Mouse (Mus musculus): ENCODE data around the gene Ube3b.

Gene Ube3b

DNA sequence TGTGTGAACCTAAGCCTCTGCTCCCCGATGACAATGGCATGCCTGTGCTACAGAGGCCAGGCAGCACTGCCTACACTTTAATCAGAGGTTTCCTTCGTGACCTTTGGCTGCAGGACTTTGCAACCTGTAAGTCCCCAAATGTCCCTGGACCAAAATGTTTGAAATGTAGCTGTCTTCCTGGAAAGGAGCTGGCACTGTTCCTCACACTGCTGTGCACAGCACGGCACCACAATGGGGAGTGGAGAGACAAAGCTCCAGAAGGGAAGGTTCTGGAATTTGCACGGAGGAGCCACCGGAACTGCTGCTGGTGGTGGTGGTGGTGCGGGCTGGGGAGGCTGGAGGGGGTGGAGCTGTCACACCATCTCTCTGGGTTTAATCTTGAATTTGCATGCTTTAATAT is 46.3 kb downstream of the Ube3b start:
- DNase-seq (ENCODE audit: low spot score) = no peak

DNA sequence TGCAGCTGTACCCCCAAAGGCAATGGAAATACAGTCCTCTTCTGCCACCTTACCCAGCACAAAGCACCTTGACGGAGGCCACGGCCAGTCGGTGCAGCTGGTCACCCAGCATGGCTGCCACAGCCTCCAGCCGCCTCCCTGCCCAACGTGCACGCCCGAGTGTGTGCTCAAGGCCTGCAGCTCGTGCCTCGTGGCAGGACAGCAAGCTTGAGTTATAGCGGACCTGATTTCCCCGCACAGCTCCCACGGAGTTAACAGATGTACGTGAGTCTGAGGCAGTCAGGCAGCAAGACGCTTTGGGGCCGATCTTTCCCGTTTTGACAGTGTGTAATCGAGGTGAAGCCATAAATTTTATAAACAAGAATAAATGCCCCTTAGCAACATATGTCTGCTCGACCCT is 48.2 kb downstream of the Ube3b start:
- no peak for DNase-seq (ENCODE audit: low spot score)

DNA sequence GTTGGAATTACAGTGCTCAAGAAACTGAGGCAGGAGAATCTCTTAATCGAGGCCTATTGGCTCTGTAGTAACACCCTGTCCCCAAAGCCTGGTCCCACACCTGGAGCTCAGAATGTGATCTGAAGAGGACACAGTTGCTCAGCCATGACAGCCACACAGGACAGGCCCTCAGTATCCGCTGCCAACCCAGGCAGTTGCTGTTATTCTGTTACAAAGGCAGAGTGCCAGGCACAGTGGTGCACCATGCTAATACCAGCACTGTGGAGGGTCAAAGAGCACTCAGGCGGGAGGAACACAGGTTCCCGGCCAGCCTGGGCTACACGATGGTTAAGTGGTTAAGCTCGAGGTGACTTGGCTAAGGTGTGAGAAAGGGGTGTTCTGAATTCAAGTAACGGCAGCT is 49.4 kb downstream of the Ube3b start:
- DNase-seq (ENCODE audit: low spot score) = no peak

DNA sequence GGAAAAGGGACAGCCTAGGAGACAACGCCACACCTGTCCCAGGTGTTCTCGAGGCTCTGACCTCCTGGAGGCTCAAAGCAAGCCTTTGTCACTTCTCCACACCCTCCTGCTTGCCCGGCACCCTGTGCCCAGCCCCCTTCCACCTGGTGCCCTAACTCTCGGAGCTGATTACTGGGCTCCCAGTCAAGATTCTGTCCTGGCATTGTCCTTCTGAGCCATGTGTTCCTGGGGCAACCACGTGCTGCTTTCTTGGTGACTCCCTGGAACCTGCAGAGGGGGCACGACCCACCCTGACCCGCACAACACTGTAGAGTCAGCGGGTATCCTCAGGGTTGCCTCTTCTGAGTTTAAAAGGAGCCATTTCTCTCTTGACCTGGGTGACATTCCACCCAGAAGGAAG is 54.0 kb downstream of the Ube3b start:
- DNase-seq (ENCODE audit: low spot score) = no peak

DNA sequence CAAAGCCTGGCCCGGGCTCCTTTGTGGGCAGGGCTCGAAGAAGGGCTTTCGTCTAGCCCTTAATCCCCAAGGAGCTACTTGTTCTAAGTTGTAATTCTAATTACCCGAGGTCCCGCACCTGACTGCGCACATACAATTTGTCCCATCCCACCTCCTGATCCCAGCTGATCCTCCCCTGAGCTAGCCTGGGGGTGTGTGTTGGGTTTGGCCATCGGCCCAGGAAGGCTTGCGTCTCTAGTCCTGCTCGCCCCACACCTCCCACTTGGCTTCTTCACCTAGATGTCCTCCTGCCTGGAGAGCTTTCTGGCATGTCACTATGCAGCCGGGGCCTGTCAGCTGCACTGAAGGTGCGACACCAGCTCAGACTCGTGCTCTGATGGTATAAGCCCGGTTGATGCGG is 55.2 kb downstream of the Ube3b start:
- DNase-seq (ENCODE audit: low spot score) = no peak

DNA sequence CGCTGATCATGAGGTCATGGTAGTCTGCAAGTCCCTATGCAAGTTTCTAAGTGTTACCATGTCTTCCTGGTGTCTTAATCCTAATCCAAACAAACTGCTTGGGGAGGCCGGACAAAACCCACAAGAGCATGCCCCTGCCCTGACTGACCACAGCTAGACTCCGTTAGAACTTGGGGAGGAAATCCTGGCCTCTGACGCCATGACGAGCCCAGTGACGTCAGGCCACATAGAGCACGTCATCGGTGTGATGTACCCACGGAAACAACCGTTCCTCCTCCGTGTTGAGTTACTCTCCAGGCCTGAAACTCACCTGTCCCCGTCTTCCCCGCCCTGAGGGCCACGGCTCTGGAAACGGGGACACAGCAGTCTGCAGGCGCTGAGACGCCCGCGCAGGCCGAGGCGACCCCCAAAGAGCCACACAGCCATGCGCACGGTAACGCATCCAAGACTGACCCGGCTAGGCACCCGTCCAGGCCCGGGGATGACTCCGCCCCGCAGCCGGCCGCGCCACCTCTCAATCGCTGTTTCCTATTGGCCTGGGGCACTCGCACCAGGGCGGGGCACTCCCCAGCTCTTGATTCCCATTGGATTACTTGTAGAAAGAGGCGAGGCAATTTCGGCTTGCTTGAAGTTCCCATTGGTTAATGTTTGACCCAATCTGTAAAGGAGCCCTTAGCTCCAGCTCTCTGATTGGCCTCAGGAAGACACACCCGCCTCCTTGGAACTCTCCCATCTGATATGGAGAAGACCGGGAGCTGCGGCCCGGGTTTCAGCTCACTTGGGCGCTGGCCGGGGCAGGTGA is 63.4 kb downstream of the Ube3b start, which contains the start of the genes Mmab and Mvk:
Mmab (minus strand) TSS at position 495 of the 802 bp plus-strand sequence.
Mvk (plus strand) TSS at position 704 of the 802 bp plus-strand sequence.
- DNase-seq (ENCODE audit: low spot score) = peak; percentile 98

DNA sequence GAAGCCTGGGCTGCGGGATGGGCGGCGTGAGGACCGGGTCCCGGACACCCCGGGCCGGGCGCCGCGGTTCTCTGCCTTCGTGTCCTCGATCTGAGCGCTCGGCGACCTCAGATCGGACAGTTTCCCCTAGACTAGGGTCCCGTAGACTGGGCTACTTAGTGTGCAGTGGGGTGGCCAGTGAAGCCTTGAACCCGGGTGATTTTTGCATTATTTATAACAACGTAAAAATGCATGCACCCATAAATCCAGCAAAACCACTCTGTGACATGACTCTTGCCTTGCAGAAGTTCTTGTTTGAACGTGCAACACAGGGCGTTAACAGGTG is 63.9 kb downstream of the Ube3b start:
- DNase-seq (ENCODE audit: low spot score) = no peak

DNA sequence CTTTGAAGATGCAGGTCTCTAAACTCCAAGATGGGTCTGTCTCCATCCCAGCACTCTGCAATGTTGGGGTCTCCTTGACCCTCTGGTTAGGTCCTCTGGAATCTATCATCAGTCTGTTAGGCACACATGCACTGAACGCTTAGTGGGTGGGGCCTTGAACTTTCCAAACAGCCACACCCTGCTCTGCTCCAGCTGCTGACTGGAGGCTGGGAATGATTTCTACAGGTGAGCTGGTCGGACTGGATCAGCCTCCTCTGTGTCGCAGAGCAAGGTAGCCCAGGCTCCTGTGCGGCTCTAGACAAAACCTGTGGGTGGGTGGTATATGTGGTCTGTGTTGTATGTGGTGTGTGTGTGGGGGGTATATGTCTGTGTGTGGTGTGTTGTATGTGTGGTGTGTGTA is 68.6 kb downstream of the Ube3b start:
- DNase-seq (ENCODE audit: low spot score) = no peak

DNA sequence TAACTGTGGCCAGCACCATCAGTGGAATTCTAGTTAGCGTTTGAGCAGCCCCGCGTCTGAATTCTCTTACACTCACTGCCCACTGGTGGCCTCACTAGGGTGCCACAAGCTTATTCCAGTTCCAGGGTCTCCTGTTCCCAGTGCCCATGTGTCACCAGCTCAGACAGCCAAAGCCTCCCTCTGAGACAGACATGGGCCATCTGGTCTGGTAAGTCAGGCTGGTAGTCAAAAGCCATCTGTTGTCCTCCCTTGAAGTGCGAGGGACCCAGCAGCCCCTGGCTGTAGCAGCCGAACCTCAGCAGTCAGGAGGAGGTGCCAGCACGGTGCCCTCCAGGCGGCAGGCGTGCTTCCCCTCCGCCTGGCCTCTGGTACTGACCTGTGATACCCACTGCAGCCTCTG is 75.9 kb downstream of the Ube3b start:
- DNase-seq (ENCODE audit: low spot score) = no peak

DNA sequence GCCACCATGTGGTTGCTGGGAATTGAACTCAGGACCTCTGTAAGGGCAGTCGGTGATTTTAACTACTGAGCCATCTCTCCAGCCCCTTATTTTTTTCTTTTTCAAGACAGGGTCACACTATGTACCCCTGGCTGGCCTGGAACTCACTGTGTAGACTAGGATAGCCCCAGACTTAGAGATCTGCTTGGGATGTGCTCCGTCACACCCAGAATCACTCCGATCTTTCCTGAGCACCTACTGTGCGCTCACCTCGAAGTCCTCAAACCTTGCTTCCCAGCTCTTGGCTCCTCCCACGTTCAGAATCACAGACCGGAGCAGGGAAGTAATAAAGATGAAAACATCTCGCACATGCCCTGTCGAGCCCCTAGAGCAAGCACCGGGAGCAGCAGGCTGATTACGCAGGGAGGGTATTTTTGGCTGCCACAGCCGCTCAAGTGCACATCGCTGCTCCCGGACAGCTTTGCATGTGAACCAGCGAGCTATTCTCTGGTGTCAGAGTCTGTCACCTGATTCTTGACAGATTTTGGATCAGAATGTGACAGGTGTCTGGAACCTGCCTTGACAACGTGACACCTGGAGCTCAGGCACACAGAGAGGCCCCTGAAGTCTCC is 76.7 kb downstream of the Ube3b start:
- no peak for DNase-seq (ENCODE audit: low spot score)

DNA sequence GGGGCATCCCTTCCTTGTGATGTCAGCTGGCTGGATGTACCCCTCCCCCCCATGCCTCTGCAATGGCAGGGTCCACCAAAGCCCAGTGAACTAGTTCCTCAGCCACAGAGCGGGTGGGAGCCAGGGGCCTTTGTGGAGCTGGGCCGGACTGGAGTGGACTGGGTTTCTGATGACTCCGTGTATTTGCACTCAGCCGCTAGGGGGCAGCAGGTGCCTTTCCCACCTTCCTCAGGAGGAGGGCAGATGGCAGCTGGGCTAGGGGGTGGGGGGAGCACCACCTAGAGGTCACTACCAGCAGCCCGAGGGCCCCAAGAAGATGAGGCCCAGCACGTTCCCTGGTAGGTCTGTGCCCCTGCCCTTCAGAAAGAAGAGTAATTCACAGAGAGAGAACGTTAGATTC is 80.8 kb downstream of the Ube3b start:
- DNase-seq (ENCODE audit: low spot score) = peak; percentile 77

DNA sequence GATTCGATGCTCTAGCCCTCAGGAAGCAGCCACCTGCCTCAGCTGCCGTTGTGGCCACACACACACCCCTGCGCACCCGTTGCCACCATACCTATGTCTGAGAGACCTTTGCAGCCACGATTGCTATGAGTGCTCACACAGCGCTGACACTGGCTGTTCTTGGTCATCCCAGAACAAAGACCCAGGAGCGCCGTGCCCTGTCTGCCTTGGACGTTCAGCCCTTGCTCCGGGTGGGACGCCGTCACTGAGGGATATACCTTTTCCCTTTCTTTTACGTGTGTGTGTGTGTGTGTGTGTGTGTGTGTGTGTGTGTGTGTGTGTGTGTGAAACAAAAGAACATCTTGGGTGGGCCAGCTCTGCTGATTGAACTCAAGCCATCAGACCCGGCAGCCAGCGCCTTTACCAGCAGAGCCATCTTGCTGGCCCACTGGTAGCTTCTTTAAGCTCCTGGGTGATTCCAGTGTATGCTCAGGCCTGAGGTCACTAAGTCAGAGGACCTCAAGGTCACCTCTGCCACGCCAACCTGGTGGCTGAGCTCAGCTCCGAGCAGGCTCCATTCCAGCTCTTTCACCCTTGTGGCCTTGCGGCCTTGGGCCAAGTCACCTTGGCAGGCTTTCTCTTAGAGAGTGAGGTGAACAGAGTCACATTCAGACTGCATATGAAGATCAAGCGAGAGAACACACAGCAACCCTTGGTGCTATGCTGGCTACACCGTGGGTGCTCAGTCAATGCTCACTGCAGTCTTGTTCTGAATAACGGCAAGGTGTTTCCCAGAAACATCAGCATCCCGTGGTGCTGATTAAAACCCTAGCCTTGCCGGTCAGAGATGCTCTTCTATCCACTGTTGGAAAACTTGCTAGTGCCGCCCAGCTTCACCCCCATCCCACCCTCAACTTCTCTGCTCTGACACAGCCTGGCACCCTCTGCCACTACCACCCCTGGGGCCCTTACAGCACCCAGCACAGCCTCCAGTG is 81.9 kb downstream of the Ube3b start:
- DNase-seq (ENCODE audit: low spot score) = no peak

DNA sequence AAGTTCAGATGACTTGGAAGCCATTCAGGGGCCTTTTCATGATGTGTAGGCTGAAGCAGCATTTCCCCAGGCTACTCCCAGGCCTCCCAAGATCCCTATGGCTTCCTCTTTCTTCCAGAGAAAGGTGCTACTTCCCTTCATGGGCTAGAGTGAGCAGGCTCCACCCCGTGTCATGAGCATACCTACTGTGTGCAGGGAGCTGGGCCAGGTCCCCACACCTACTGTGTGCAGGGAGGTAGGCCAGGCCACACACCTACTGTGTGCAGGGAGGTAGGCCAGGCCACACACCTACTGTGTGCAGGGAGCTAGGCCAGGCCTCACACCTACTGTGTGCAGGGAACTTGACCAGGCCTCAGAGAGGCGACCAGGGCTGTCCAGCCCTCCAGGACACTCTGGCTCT is 84.2 kb downstream of the Ube3b start:
- DNase-seq (ENCODE audit: low spot score) = no peak

DNA sequence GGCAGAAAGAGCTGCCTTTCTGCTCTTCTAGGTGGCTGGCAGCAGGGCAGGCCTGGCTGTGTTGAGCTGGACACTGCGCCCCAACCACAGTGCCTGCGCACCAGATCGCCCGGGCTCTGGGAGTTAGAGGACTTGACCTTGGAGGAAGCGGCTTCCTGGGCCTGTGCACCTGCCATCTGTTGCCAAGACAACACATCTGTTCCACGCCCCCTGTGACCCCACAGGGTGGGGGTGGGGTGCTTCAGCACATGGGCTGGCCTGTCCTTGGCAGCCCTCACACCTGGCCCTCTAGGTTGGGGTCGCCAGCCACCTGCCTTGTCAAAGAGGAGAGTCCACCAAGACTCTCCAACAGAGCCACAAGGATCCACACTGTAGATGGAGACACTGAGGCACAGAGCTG is 85.2 kb downstream of the Ube3b start:
- DNase-seq (ENCODE audit: low spot score) = no peak

DNA sequence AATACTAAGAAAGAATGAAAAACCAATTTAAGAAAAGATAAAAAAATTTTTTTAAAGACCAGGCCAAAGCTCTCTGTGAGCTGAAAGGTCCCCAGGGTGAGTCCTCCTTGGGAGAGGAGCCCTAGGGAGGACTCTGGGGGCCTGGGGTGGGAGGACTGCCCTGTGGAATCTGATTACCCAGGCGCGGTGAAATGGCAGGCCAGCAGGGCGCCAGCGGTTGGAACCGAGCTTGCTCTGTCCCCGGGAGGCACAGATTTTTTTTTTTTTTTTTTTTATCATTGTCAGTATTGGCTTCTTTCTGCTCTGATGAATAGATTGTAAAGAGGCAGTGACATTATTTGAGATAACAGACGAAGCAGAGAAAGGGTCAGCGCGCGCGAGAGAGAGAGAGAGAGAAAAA is 86.6 kb downstream of the Ube3b start:
- DNase-seq (ENCODE audit: low spot score) = no peak

DNA sequence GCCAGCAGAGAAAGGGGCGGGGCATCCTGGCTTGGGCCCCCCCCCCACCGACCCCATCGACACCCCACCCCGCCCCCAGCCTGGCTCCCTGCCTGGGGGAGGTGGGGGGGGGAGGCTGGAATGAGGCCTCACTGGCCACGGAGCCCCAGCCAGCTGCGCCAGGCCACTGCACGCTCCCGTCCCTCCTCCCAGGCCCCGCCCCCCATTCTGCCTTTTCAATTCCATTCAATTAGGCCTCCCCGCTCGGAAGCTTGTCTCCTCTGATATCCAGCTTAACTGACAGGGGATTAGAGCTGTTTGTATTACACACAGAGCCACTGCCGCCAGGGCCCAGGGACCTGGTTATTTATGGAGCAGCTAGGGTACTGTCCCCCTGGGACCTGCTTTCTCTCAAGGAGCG is 87.0 kb downstream of the Ube3b start:
- peak; percentile 42 for DNase-seq (ENCODE audit: low spot score)

DNA sequence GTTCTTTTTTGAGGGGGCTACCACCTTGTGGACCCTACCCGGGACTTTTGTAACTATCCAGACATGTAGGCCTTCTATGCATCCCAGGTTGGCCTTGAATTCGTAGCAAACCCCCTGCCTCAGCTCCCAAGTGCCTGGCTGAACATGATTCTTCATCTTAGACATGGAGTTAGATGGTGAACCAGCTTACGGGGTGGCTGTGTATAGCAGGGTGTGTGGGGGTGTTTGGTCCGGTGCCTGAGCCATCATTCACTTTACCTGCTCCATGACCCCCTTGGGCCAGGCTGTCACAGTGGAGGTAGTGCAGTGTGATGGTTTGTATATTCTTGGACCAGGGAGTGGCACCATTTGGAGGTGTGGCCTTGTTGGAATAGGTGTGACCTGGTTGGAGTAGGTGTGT is 87.6 kb downstream of the Ube3b start:
- DNase-seq (ENCODE audit: low spot score) = no peak

DNA sequence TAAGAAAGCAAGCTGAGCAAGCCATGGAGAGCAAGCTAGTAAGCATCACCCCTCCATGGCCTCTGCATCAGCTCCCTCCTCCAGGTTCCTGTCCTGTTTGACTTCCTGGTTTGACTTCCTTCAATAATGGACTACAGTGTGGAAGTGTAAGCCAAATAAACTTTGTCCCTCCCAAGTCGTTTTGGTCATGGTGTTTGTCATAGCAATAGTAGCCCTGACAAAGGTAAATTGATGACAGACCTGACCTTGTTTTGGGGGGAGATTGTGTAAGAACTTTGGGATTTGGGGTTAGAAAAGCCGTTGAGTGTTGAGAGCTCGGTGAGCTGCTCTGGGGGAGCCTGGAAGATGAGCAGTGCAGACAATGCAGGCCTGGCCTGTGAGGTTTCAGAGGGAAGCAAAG is 90.0 kb downstream of the Ube3b start:
- no peak for DNase-seq (ENCODE audit: low spot score)
